Mouse (Mus musculus): Measurements from ENCODE around the gene Pibf1. TPM values are rescaled to one million over a fixed set of nuclear protein-coding genes. Genes with fewer than 3 reads are reported as not detected.
A peak's percentile ranks its signal among the peaks of the same experiment; 100 is the strongest.

Gene Pibf1
- total and polyA plus RNA-seq, 2 experiments from 2014 or later: 4.7 to 10.5 TPM

GRCm38 (mm10) chr14:99107631-99108187, 8.5 kb downstream of the Pibf1 start:
- TF ChIP-seq EP300 (IDR thresholded peaks at IDR 0.05; ENCODE audit: low read depth) (no peak), CTCF (IDR thresholded peaks at IDR 0.05; ENCODE audit: low read depth) (no peak)
- no peak for DNase-seq (ENCODE audit: low spot score)
- no peak overlapping the region for H3K4me2 ChIP-seq (ENCODE audit: low read depth, low read length)
- H3K4me1 ChIP-seq (ENCODE audit: control insufficient read depth, insufficient read depth): no peaks in the 10 kb centered on the region
- H3K9ac ChIP-seq (replicated peaks; ENCODE audit: low read depth, low read length): no peak overlapping the region
- peaks cover 70% of the 10 kb centered on the region for H3K36me3 ChIP-seq (replicated peaks; ENCODE audit: control insufficient read depth, insufficient read depth, low read length)
- no peaks in the 10 kb centered on the region for H3K27me3 ChIP-seq (ENCODE audit: control insufficient read depth, insufficient read depth, low read length)
- 85% methylated on average over 2 of the region's 2 CpGs for WGBS
- no peak overlapping the region for H3K4me3 ChIP-seq (ENCODE audit: low read depth, low read length)
- no peaks in the 10 kb centered on the region for H3K9me3 ChIP-seq (replicated peaks; ENCODE audit: control insufficient read depth, low read length)
- H3K27ac ChIP-seq (ENCODE audit: low read depth): no peak overlapping the region
- no peak for ATAC-seq (ENCODE audit: insufficient read depth, low read depth)

- ATAC-seq (ENCODE audit: insufficient read depth, low read depth) (no peak), DNase-seq (ENCODE audit: low spot score) (no peak)
- Histone ChIP-seq H3K9ac (replicated peaks; ENCODE audit: low read depth, low read length) (no peak overlapping the region), H3K4me3 (ENCODE audit: low read depth, low read length) (no peak overlapping the region), H3K36me3 (replicated peaks; ENCODE audit: control insufficient read depth, insufficient read depth, low read length) (peaks cover 69% of the 10 kb centered on the region), H3K27me3 (ENCODE audit: control insufficient read depth, insufficient read depth, low read length) (no peaks in the 10 kb centered on the region), H3K27ac (ENCODE audit: low read depth) (no peak overlapping the region), H3K4me1 (ENCODE audit: control insufficient read depth, insufficient read depth) (no peaks in the 10 kb centered on the region), H3K4me2 (ENCODE audit: low read depth, low read length) (no peak overlapping the region), H3K9me3 (replicated peaks; ENCODE audit: control insufficient read depth, low read length) (no peaks in the 10 kb centered on the region)
- TF ChIP-seq EP300 (IDR thresholded peaks at IDR 0.05; ENCODE audit: low read depth): no peak
- TF ChIP-seq CTCF (IDR thresholded peaks at IDR 0.05; ENCODE audit: low read depth): no peak
- 90% methylated on average over 6 of the region's 6 CpGs for WGBS
Observed at GRCm38 (mm10) chr14:99108762-99109161, 9.5 kb downstream of the Pibf1 start.

GRCm38 (mm10) chr14:99117576-99117975, 18.4 kb downstream of the Pibf1 start:
- Histone ChIP-seq H3K9ac (replicated peaks; ENCODE audit: low read depth, low read length) (no peak overlapping the region), H3K36me3 (replicated peaks; ENCODE audit: control insufficient read depth, insufficient read depth, low read length) (peaks cover 36% of the 10 kb centered on the region), H3K27me3 (ENCODE audit: control insufficient read depth, insufficient read depth, low read length) (no peaks in the 10 kb centered on the region), H3K9me3 (replicated peaks; ENCODE audit: control insufficient read depth, low read length) (no peaks in the 10 kb centered on the region), H3K4me1 (ENCODE audit: control insufficient read depth, insufficient read depth) (no peaks in the 10 kb centered on the region), H3K4me2 (ENCODE audit: low read depth, low read length) (no peak overlapping the region), H3K27ac (ENCODE audit: low read depth) (no peak overlapping the region), H3K4me3 (ENCODE audit: low read depth, low read length) (no peak overlapping the region)
- WGBS: 74% methylated on average over 4 of the region's 4 CpGs
- no peak for ATAC-seq (ENCODE audit: insufficient read depth, low read depth)
- DNase-seq (ENCODE audit: low spot score): no peak
- TF ChIP-seq CTCF (IDR thresholded peaks at IDR 0.05; ENCODE audit: low read depth) (peak; percentile 21; the same call in 1 of the 2 replicates), EP300 (IDR thresholded peaks at IDR 0.05; ENCODE audit: low read depth) (no peak)

GRCm38 (mm10) chr14:99121584-99122339, 22.5 kb downstream of the Pibf1 start:
- no peak for DNase-seq (ENCODE audit: low spot score)
- WGBS: 89% methylated on average over 11 of the region's 11 CpGs
- Histone ChIP-seq H3K9ac (replicated peaks; ENCODE audit: low read depth, low read length) (no peak overlapping the region), H3K27ac (ENCODE audit: low read depth) (no peak overlapping the region), H3K4me3 (ENCODE audit: low read depth, low read length) (no peak overlapping the region), H3K4me2 (ENCODE audit: low read depth, low read length) (no peak overlapping the region), H3K4me1 (ENCODE audit: control insufficient read depth, insufficient read depth) (no peaks in the 10 kb centered on the region), H3K27me3 (ENCODE audit: control insufficient read depth, insufficient read depth, low read length) (no peaks in the 10 kb centered on the region), H3K36me3 (replicated peaks; ENCODE audit: control insufficient read depth, insufficient read depth, low read length) (peaks cover 22% of the 10 kb centered on the region), H3K9me3 (replicated peaks; ENCODE audit: control insufficient read depth, low read length) (no peaks in the 10 kb centered on the region)
- ATAC-seq (ENCODE audit: insufficient read depth, low read depth): no peak
- TF ChIP-seq EP300 (IDR thresholded peaks at IDR 0.05; ENCODE audit: low read depth) (no peak), CTCF (IDR thresholded peaks at IDR 0.05; ENCODE audit: low read depth) (no peak)

GRCm38 (mm10) chr14:99124076-99124475, 24.9 kb downstream of the Pibf1 start:
- H3K27ac ChIP-seq (ENCODE audit: low read depth): no peak overlapping the region
- no peaks in the 10 kb centered on the region for H3K9me3 ChIP-seq (replicated peaks; ENCODE audit: control insufficient read depth, low read length)
- 91% methylated on average over 4 of the region's 4 CpGs for WGBS
- H3K36me3 ChIP-seq (replicated peaks; ENCODE audit: control insufficient read depth, insufficient read depth, low read length): peaks cover 12% of the 10 kb centered on the region; the same call in 1 of the 2 replicates
- H3K4me1 ChIP-seq (ENCODE audit: control insufficient read depth, insufficient read depth): no peaks in the 10 kb centered on the region
- no peaks in the 10 kb centered on the region for H3K27me3 ChIP-seq (ENCODE audit: control insufficient read depth, insufficient read depth, low read length)
- ATAC-seq (ENCODE audit: insufficient read depth, low read depth) (no peak), DNase-seq (ENCODE audit: low spot score) (no peak)
- no peak overlapping the region for H3K9ac ChIP-seq (replicated peaks; ENCODE audit: low read depth, low read length)
- H3K4me3 ChIP-seq (ENCODE audit: low read depth, low read length): no peak overlapping the region
- TF ChIP-seq CTCF (IDR thresholded peaks at IDR 0.05; ENCODE audit: low read depth) (no peak), EP300 (IDR thresholded peaks at IDR 0.05; ENCODE audit: low read depth) (no peak)
- H3K4me2 ChIP-seq (ENCODE audit: low read depth, low read length): no peak overlapping the region

Data from heart, postnatal 0 days (tissue).